Mouse (Mus musculus) limb, embryonic 11.5 days (tissue): ENCODE measurements at regions not wholly inside any gene's neighbourhood (a gene's known extent, or its start where the extent isn't known, plus 50 kb on each side); places are given as distances from the start of the nearest gene placed in this dataset.
A peak's percentile ranks its signal among the peaks of the same experiment; 100 is the strongest.

Experiments used
- ATAC-seq: fragments of 200-750 bp; cut with Nextera tagmentation; 2 replicates; pipeline ENCODE4 v1.8.0; 2017; ENCODE audit warnings: low read depth; ENCODE audit not compliant: insufficient number of reproducible peaks, low FRiP score, low TSS enrichment
- DNase-seq: peaks from one replicate; pipeline ENCODE4 v3.0.0-alpha.2; 2015; ENCODE audit warnings: low spot score
- H3K27ac ChIP-seq: fragments of 300-500 bp; sonication (generic); replicated peaks from 2 replicates; pipeline ENCODE4 v1.5.1; 2014; ENCODE audit warnings: low read depth, mild to moderate bottlenecking, low read length
- H3K27me3 ChIP-seq: fragments of 300-500 bp; sonication (generic); 2 replicates; pipeline ENCODE4 v1.6.1; 2014; ENCODE audit warnings: mild to moderate bottlenecking, low read length, mixed read lengths; ENCODE audit not compliant: control insufficient read depth, insufficient read depth
- H3K36me3 ChIP-seq: fragments of 300-500 bp; sonication (generic); 2 replicates; pipeline ENCODE4 v1.6.1; 2014; ENCODE audit warnings: mild to moderate bottlenecking, low read length, moderate library complexity, mixed read lengths; ENCODE audit not compliant: control insufficient read depth, insufficient read depth
- H3K4me1 ChIP-seq: fragments of 300-500 bp; sonication (generic); 2 replicates; pipeline ENCODE4 v1.6.1; 2014; ENCODE audit warnings: low read length, mixed read lengths; ENCODE audit not compliant: control insufficient read depth, insufficient read depth
- H3K4me2 ChIP-seq: fragments of 300-500 bp; sonication (generic); 2 replicates; pipeline ENCODE4 v1.6.1; 2014; ENCODE audit warnings: low read depth, mild to moderate bottlenecking, moderate library complexity; ENCODE audit not compliant: severe bottlenecking
- H3K4me3 ChIP-seq: fragments of 300-500 bp; sonication (generic); 2 replicates; pipeline ENCODE4 v1.5.1; 2014; ENCODE audit warnings: low read depth, low read length
- H3K9ac ChIP-seq: fragments of 300-500 bp; sonication (generic); 2 replicates; pipeline ENCODE4 v1.6.1; 2014; ENCODE audit warnings: mild to moderate bottlenecking, low read length
- H3K9me3 ChIP-seq: fragments of 300-500 bp; sonication (generic); 2 replicates; pipeline ENCODE4 v1.6.1; 2016; ENCODE audit warnings: low read length; ENCODE audit not compliant: control insufficient read depth
- WGBS: fragments of 180-500 bp; shearing (Covaris S2); extraction: QIAGEN DNeasy Blood & Tissue Kit; methylation state at CpG from one replicate; pipeline ENCODE4 v1.1.7; 2014; 5-methylcytosine and 5-hydroxymethylcytosine counted together

DNA sequence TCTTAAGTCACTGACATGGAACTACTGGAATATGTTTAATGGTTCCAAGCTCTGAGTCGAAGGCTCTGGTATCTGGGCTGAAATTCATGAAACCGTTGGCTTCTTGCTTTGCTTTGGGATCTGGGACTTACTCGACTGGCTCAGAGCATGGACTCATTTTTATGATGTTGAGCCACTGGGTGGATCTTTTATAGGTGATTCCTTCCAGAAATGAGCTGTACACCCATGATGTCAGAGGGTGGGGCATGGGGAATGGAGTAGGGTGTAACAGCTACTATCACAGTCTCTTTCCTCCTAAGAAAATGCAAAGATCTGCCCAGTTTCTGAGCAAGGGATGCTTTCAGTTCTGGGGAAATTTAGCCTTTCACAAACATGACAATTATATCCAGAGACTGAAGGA, 57.0 kb upstream of the Fggy start:
- Histone ChIP-seq H3K27me3 (no peaks in the 10 kb centered on the region), H3K27ac (no peak overlapping the region), H3K9ac (no peak overlapping the region), H3K4me1 (no peaks in the 10 kb centered on the region), H3K36me3 (no peaks in the 10 kb centered on the region), H3K4me3 (no peak overlapping the region), H3K4me2 (no peak overlapping the region), H3K9me3 (no peaks in the 10 kb centered on the region)
- DNase-seq (no peak), ATAC-seq (no peak)
- 91% methylated on average over 3 of the region's 3 CpGs for WGBS

DNA sequence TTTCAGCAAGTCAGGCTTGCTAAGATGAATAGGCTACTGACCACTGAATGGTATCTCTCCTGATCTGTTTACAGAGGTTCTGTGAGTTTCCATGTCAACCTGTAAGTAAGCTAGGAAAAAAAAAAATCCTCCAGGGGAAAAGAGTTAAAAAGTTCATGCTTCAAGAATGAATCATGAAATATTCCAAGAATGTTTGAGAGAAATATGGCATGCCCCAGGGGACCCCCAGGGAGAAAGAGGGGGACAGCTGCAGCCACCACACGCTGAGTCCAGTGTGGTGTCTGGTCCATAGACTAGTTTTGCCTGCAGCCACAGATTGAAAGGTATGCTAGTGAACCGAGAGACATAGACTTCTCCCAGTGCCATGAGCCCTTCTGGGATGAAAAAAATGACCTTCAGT, 56.1 kb upstream of the Fggy start:
- no peaks in the 10 kb centered on the region for H3K4me1 ChIP-seq
- no peak overlapping the region for H3K27ac ChIP-seq
- no peaks in the 10 kb centered on the region for H3K27me3 ChIP-seq
- ATAC-seq, result no peak
- no peak overlapping the region for H3K9ac ChIP-seq
- 61% methylated on average over 2 of the region's 2 CpGs for WGBS
- H3K36me3 ChIP-seq, result no peaks in the 10 kb centered on the region
- H3K4me2 ChIP-seq, result no peak overlapping the region
- H3K4me3 ChIP-seq, result no peak overlapping the region
- DNase-seq, result no peak
- no peaks in the 10 kb centered on the region for H3K9me3 ChIP-seq

DNA sequence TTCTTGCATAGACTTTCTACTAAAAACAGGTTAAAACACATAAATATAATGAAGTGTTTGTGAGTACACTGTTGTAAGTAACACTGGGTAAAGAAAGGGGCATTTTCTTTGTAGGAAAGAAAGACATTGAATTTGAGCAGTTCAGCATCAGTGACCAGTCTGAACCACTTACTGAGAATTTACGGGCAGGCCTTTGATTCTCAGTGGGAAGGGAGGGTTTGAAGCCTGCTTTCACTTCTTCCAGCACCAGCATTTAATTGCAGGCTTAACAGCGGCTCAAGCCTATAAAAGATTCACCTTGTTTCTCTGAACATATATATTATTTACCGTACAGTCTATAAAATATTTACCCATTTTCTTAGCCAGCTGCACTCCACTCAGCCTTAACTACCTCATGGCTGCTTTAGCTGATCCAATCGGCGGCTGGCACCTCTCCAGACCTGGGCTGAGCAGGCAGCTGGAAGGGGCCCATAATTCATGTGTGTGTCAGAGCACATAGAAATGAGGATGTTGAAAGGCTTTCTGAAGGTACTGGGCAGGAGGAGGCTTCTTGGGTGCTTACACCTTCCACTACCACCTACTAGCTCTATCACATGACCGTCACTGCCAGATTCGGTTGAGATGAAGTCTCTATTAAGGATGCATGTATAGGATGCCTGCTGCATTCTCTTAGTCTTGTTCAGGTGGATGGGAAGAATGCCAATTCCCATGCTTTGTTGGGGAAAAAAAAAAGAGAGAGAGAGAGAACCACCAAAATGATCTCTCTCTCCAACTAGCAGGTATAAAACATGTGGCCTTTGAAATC, 50.0 kb upstream of the Fggy start:
- ATAC-seq (peak; percentile 95), DNase-seq (peak; percentile 73)
- WGBS, result 33% methylated on average over 7 of the region's 7 CpGs
- Histone ChIP-seq H3K36me3 (no peaks in the 10 kb centered on the region), H3K4me2 (no peak overlapping the region), H3K27me3 (no peaks in the 10 kb centered on the region), H3K9ac (no peak overlapping the region), H3K9me3 (no peaks in the 10 kb centered on the region), H3K4me3 (no peak overlapping the region), H3K4me1 (no peaks in the 10 kb centered on the region), H3K27ac (no peak overlapping the region; the same call in 1 of the 2 replicates)
